ENCODE assay signal across 9 mouse cellular contexts in the genomic region with DNA sequence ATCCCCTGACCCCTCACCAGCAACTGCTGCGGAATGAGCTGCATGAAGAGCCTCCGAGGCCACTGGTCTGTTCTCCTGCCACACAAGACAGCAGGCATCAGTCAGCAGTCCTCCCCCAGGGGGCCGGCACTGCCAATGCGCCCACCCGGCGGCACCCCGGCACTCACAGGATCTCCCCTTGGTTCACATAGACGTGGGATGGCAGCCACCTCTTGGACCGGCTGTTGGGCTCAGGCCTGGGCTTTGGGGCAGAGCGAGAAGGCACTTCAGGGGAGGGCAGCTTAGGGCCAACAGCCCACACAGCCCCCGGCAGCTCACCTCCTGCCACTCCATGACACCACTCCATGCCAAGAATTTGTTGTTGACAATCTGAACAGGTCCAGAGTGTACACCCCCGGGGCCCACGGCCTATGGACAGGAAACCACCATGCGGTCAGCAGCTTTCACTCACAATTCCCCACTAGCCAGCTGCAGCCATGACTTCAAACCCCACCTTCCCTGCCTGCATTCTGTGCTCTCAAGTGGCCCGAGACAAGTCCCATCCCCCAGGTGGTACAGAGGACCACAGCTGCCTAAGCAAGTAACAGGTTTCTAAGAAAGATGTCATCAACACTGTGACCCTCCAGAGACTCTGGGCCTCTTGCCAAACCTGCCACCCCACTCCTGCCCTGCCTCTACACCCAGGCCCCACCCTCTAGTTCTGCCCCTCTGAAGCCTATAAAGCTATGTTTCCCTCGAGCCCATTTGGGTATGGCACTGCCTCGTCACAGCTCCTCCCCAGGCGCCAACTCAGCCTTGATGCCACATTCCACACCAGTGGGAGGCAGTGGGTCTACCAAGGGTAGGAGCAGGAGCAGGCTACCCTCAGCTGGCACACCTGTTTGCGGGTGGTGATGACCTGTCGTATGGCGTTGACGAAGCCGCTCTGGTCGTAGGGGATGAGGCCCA. TPM values are rescaled to one million over a fixed set of nuclear protein-coding genes. Genes with fewer than 3 reads are reported as not detected.
DNase-seq lines count a peak whose midpoint lies in the region; ATAC-seq and TF ChIP-seq lines count a peak whose summit lies in the region.
"Had no signal": no experiment of that assay in that cellular context is flagged by ENCODE, and none has a peak within 500 bp of the region (broad histone marks: within the 10 kb centered on the region; RNA-seq: fewer than 3 reads in every experiment).

No protein-coding gene starts in this region.

- no peaks in the 10 kb centered on the region for H3K27me3 ChIP-seq in heart, adult 2 months (ENCODE audit: control insufficient read depth, insufficient read depth, low read length)
- H3K27me3 ChIP-seq in limb, embryonic 12.5 days = no peaks in the 10 kb centered on the region

- peak overlapping the region; percentile 9; the same call in 1 of the 2 replicates for H3K9ac ChIP-seq in heart, adult 2 months (ENCODE audit: low read depth, low read length)
- H3K9ac ChIP-seq in limb, embryonic 12.5 days (replicated peaks) = no peak overlapping the region

- H3K4me1 ChIP-seq in heart, adult 2 months (ENCODE audit: control insufficient read depth, insufficient read depth, low read length) = peaks cover 30% of the 10 kb centered on the region
- peaks cover 41% of the 10 kb centered on the region for H3K4me1 ChIP-seq in limb, embryonic 12.5 days (replicated peaks)

- no peaks in the 10 kb centered on the region; the same call in 1 of the 2 replicates for H3K36me3 ChIP-seq in heart, adult 2 months (ENCODE audit: control insufficient read depth, insufficient read depth, low read length)
- H3K36me3 ChIP-seq in limb, embryonic 12.5 days = peaks cover 70% of the 10 kb centered on the region

- H3K79me2 ChIP-seq in heart, adult 2 months (replicated peaks; ENCODE audit: control insufficient read depth, insufficient read depth, low read length) = no peaks in the 10 kb centered on the region; the same call in 1 of the 2 replicates

- no peaks in the 10 kb centered on the region for H3K9me3 ChIP-seq in limb, embryonic 12.5 days

- TF ChIP-seq EP300 in heart, adult 2 months (IDR thresholded peaks at IDR 0.05; ENCODE audit: insufficient read depth, low read depth, low read length) = no peak

- no peak overlapping the region for H3K4me3 ChIP-seq in heart, adult 2 months
- no peak overlapping the region for H3K4me3 ChIP-seq in limb, embryonic 12.5 days (replicated peaks)

- TF ChIP-seq CTCF in heart, adult 2 months (IDR thresholded peaks at IDR 0.05) = no peak

- H3K4me2 ChIP-seq in limb, embryonic 12.5 days = no peak overlapping the region

- whole genome bisulfite sequencing in heart, adult 2 months = 65% methylated on average over 24 of the region's 24 CpGs
- WGBS in limb, embryonic 12.5 days = 85% methylated on average over 24 of the region's 24 CpGs

- TF ChIP-seq POLR2A in heart, adult 2 months (IDR thresholded peaks at IDR 0.05; ENCODE audit: insufficient read depth, low read depth, low read length) = no peak

- peak overlapping the region; percentile 72 for H3K27ac ChIP-seq in heart, adult 2 months
- H3K27ac ChIP-seq in limb, embryonic 12.5 days = 0 out of 2 replicates have a peak overlapping the region, but pooled peaks have one; percentile 12

- intact Hi-C loops in heart, adult 2 months (cut with DNase I) = no loop called here
- intact Hi-C loops in heart, postnatal 36 days (cut with DNase I) = no loop called here

- no peak for ATAC-seq in limb, embryonic 12.5 days (ENCODE audit: insufficient number of reproducible peaks, insufficient read depth, low FRiP score, low TSS enrichment, low read depth)
- no peak for ATAC-seq in erythroid progenitor cell, adult 5-6 weeks (replicated peaks; ENCODE audit: low FRiP score, poor library complexity, severe bottlenecking)

- DNase-seq in heart, adult 2 months = no peak
- no peak for DNase-seq in heart, postnatal 36 days
- DNase-seq in thymus, postnatal 4 days = peak; percentile 20
- DNase-seq in thymus, postnatal 14 days = no peak
- DNase-seq in spleen, adult 12 weeks (ENCODE audit: low spot score) = no peak
- no peak for DNase-seq in urinary bladder, adult 2 months (ENCODE audit: low spot score)
- DNase-seq: kidney, adult 9 months had no signal

RNA-seq across cellular contexts. Expression of a gene that starts 4.7 kb away (rescaled TPM):
- 100 to 1,000 TPM; 155 to 172 TPM for total RNA-seq in heart, adult 2 months (2021)
- polyA plus RNA-seq in heart, adult 2 months (2012; rRNA removed) = 293 and 317 TPM in 2 replicates
- total RNA-seq in heart, postnatal 36 days (2021) = 100 to 1,000 TPM; 158 to 183 TPM
- polyA plus RNA-seq in limb, embryonic 12.5 days (2016; fragmentation: Nextera tagmentation; extraction: Ambion mirVana) = 615 and 666 TPM in 2 replicates
- 176 and 195 TPM in 2 replicates for polyA plus RNA-seq in urinary bladder, adult 2 months (2012; rRNA removed)
- total RNA-seq in erythroid progenitor cell, adult 5-6 weeks (2015; ENCODE audit: low replicate concordance) = 16.9 and 18.4 TPM in 2 replicates
- total RNA-seq in erythroid progenitor cell, adult 5-6 weeks (2017; ENCODE audit: low replicate concordance) = 1.8 and 4.8 TPM in 2 replicates

RNA-seq across cellular contexts. Expression of a gene that starts 7.9 kb away (rescaled TPM):
- 10 to 100 TPM; 15.3 to 19.6 TPM for total RNA-seq in heart, adult 2 months (2021)
- 20.2 and 30.1 TPM in 2 replicates for polyA plus RNA-seq in heart, adult 2 months (2012; rRNA removed)
- 10 to 100 TPM; 18.6 to 21.1 TPM for total RNA-seq in heart, postnatal 36 days (2021)
- 35.5 and 37.3 TPM in 2 replicates for polyA plus RNA-seq in limb, embryonic 12.5 days (2016; fragmentation: Nextera tagmentation; extraction: Ambion mirVana)
- polyA plus RNA-seq in urinary bladder, adult 2 months (2012; rRNA removed) = 23.4 and 24.1 TPM in 2 replicates
- total RNA-seq in erythroid progenitor cell, adult 5-6 weeks (2015; ENCODE audit: low replicate concordance) = 29.6 and 36.0 TPM in 2 replicates
- total RNA-seq in erythroid progenitor cell, adult 5-6 weeks (2017; ENCODE audit: low replicate concordance) = 30.9 and 58.2 TPM in 2 replicates

RNA-seq across cellular contexts. Expression of a gene that starts 16.0 kb away (rescaled TPM):
- total RNA-seq in heart, adult 2 months (2021) = 10 to 100 TPM; 29.6 to 46.6 TPM
- polyA plus RNA-seq in heart, adult 2 months (2012; rRNA removed) = 56.0 and 61.9 TPM in 2 replicates
- total RNA-seq in heart, postnatal 36 days (2021) = 10 to 100 TPM; 58.1 to 59.1 TPM
- 84.7 and 96.2 TPM in 2 replicates for polyA plus RNA-seq in limb, embryonic 12.5 days (2016; fragmentation: Nextera tagmentation; extraction: Ambion mirVana)
- 67.3 and 68.9 TPM in 2 replicates for polyA plus RNA-seq in urinary bladder, adult 2 months (2012; rRNA removed)
- 6.8 and 58.3 TPM in 2 replicates for total RNA-seq in erythroid progenitor cell, adult 5-6 weeks (2015; ENCODE audit: low replicate concordance)
- 18.0 and 35.8 TPM in 2 replicates for total RNA-seq in erythroid progenitor cell, adult 5-6 weeks (2017; ENCODE audit: low replicate concordance)

RNA-seq across cellular contexts. Expression of a gene that starts 16.1 kb away (rescaled TPM):
- total RNA-seq in heart, adult 2 months (2021) = 10 to 100 TPM; 62.6 to 72.8 TPM
- 53.8 and 63.0 TPM in 2 replicates for polyA plus RNA-seq in heart, adult 2 months (2012; rRNA removed)
- total RNA-seq in heart, postnatal 36 days (2021) = 10 to 100 TPM; 73.6 to 75.4 TPM
- 106 and 110 TPM in 2 replicates for polyA plus RNA-seq in limb, embryonic 12.5 days (2016; fragmentation: Nextera tagmentation; extraction: Ambion mirVana)
- 93.8 and 99.5 TPM in 2 replicates for polyA plus RNA-seq in urinary bladder, adult 2 months (2012; rRNA removed)
- 1.8 and 3.8 TPM in 2 replicates for total RNA-seq in erythroid progenitor cell, adult 5-6 weeks (2015; ENCODE audit: low replicate concordance)
- 3.7 and 27.8 TPM in 2 replicates for total RNA-seq in erythroid progenitor cell, adult 5-6 weeks (2017; ENCODE audit: low replicate concordance)

RNA-seq across cellular contexts. Expression of a gene that starts 27.6 kb away (rescaled TPM):
- 10 to 100 TPM; 70.0 to 85.8 TPM for total RNA-seq in heart, adult 2 months (2021)
- polyA plus RNA-seq in heart, adult 2 months (2012; rRNA removed) = 107 and 121 TPM in 2 replicates
- 10 to 100 TPM; 76.9 to 81.1 TPM for total RNA-seq in heart, postnatal 36 days (2021)
- 116 and 127 TPM in 2 replicates for polyA plus RNA-seq in limb, embryonic 12.5 days (2016; fragmentation: Nextera tagmentation; extraction: Ambion mirVana)
- 57.8 and 66.1 TPM in 2 replicates for polyA plus RNA-seq in urinary bladder, adult 2 months (2012; rRNA removed)
- 10.1 and 18.0 TPM in 2 replicates for total RNA-seq in erythroid progenitor cell, adult 5-6 weeks (2015; ENCODE audit: low replicate concordance)
- 8.0 and 11.3 TPM in 2 replicates for total RNA-seq in erythroid progenitor cell, adult 5-6 weeks (2017; ENCODE audit: low replicate concordance)

Comparison
In these comparisons a context has a peak if more than half of its experiments do, and no peak if none do; other contexts are left out.
1. RNA of a gene that starts 4.7 kb away (total RNA-seq): 158 to 183 TPM in heart, postnatal 36 days and 155 to 172 TPM in heart, adult 2 months; 1.8 to 18.4 TPM in erythroid progenitor cell, adult 5-6 weeks; every median in the first group is over 4 times any median in the second.